ENCODE assay signal across 26 mouse cellular contexts in the genomic region with DNA sequence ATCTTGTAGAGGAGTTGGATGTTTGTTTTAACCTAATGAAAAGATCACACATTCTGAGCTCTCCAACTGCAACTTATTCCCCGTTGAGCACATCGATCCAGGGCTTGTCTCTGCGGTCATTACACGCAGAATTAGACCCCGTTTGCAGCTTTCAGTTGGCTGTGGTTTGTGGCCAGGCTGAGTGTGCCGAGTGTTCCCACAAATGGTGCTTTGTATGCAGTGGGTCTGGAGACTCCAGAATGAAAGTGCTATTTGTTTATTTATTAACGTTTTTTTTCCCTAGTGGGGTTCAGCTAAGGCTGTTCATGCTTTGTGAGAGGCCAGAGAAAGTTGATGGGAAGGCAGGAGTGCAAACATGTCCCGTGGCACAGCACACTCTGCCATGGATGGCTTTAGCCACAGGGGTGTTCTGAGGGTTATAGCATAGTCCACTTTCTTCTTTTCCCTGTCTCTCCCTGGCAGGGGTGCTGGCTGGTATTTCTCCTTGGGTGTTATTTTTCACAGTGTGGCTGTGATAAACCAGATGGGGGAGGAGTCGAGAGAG.
DNase-seq lines count a peak whose midpoint lies in the region; ATAC-seq and TF ChIP-seq lines count a peak whose summit lies in the region.
"Had no signal": no experiment of that assay in that cellular context is flagged by ENCODE, and none has a peak within 500 bp of the region (broad histone marks: within the 10 kb centered on the region; RNA-seq: fewer than 3 reads in every experiment).

No protein-coding gene starts in this region.

- H3K27ac ChIP-seq in embryonic facial prominence, embryonic 12.5 days: no peak overlapping the region
- no peak overlapping the region for H3K27ac ChIP-seq in embryonic facial prominence, embryonic 10.5 days (replicated peaks)
- peak overlapping the region; percentile 66; the same call in 1 of the 2 replicates for H3K27ac ChIP-seq in limb, embryonic 12.5 days
- no peak overlapping the region for H3K27ac ChIP-seq in limb, embryonic 10.5 days
- no peak overlapping the region; the same call in 1 of the 2 replicates for H3K27ac ChIP-seq in thymus, adult 2 months (ENCODE audit: control insufficient read depth, insufficient read depth, low read length)
- H3K27ac ChIP-seq: embryonic facial prominence, embryonic 15.5 days; forebrain, embryonic 10.5 days; gastrocnemius, adult 2 months; heart, embryonic 13.5 days; hindbrain, embryonic 13.5 days had no signal

- no peak overlapping the region for H3K4me2 ChIP-seq in embryonic facial prominence, embryonic 12.5 days (replicated peaks)
- no peak overlapping the region for H3K4me2 ChIP-seq in limb, embryonic 12.5 days
- H3K4me2 ChIP-seq: embryonic facial prominence, embryonic 15.5 days; heart, embryonic 13.5 days; hindbrain, embryonic 13.5 days had no signal

- no peak for DNase-seq in embryonic facial prominence, embryonic 10.5 days (ENCODE audit: low spot score)
- DNase-seq in limb, embryonic 10.5 days (ENCODE audit: low spot score): no peak
- DNase-seq in thymus, postnatal 4 days: peak; percentile 28
- no peak for DNase-seq in thymus, adult 2 months
- DNase-seq in right cerebral cortex, adult 2 months (ENCODE audit: low spot score in 2 of 2): no peak
- DNase-seq: adrenal gland, adult 8-10 months; adrenal gland, postnatal 36 days; B cell, adult 2 months; cerebellum, adult 11 months; cerebellum, adult 8-10 months; cerebellum, postnatal 25 days; gastrocnemius, adult 2 months; gastrocnemius, postnatal 25 days; heart, postnatal 10 days; heart, postnatal 4 days had no signal

- TF ChIP-seq CTCF in thymus, adult 2 months (IDR thresholded peaks at IDR 0.05; ENCODE audit: borderline replicate concordance, control insufficient read depth, extremely low read depth, insufficient read depth, low read length, poor library complexity): no peak

- H3K27me3 ChIP-seq in embryonic facial prominence, embryonic 12.5 days: no peaks in the 10 kb centered on the region
- no peaks in the 10 kb centered on the region for H3K27me3 ChIP-seq in embryonic facial prominence, embryonic 10.5 days (replicated peaks; ENCODE audit: low read depth, poor library complexity, severe bottlenecking)
- no peaks in the 10 kb centered on the region for H3K27me3 ChIP-seq in limb, embryonic 12.5 days
- no peaks in the 10 kb centered on the region for H3K27me3 ChIP-seq in limb, embryonic 10.5 days (ENCODE audit: low read depth, poor library complexity, severe bottlenecking)
- no peaks in the 10 kb centered on the region for H3K27me3 ChIP-seq in thymus, adult 2 months (ENCODE audit: control insufficient read depth, insufficient read depth, low read length)
- H3K27me3 ChIP-seq: embryonic facial prominence, embryonic 15.5 days; heart, embryonic 13.5 days; hindbrain, embryonic 13.5 days had no signal

- no peaks in the 10 kb centered on the region for H3K36me3 ChIP-seq in embryonic facial prominence, embryonic 12.5 days
- H3K36me3 ChIP-seq in embryonic facial prominence, embryonic 10.5 days (replicated peaks): no peaks in the 10 kb centered on the region
- no peaks in the 10 kb centered on the region for H3K36me3 ChIP-seq in limb, embryonic 12.5 days
- no peaks in the 10 kb centered on the region for H3K36me3 ChIP-seq in limb, embryonic 10.5 days
- no peaks in the 10 kb centered on the region for H3K36me3 ChIP-seq in thymus, adult 2 months (ENCODE audit: control insufficient read depth, insufficient read depth, low read length)
- H3K36me3 ChIP-seq: embryonic facial prominence, embryonic 15.5 days; forebrain, embryonic 10.5 days; G1E; heart, embryonic 13.5 days; hindbrain, embryonic 13.5 days had no signal

- no peaks in the 10 kb centered on the region for H3K9me3 ChIP-seq in embryonic facial prominence, embryonic 12.5 days
- no peaks in the 10 kb centered on the region for H3K9me3 ChIP-seq in embryonic facial prominence, embryonic 10.5 days
- H3K9me3 ChIP-seq in limb, embryonic 12.5 days: no peaks in the 10 kb centered on the region
- no peaks in the 10 kb centered on the region for H3K9me3 ChIP-seq in limb, embryonic 10.5 days (replicated peaks)
- H3K9me3 ChIP-seq: embryonic facial prominence, embryonic 15.5 days; forebrain, embryonic 10.5 days; heart, embryonic 13.5 days; hindbrain, embryonic 13.5 days had no signal

- no peak for TF ChIP-seq POLR2A in thymus, adult 2 months (IDR thresholded peaks at IDR 0.05; ENCODE audit: control insufficient read depth, extremely low read depth, insufficient read depth, low read length, poor library complexity)

- WGBS in embryonic facial prominence, embryonic 12.5 days: 66% methylated on average over 9 of the region's 9 CpGs
- WGBS in embryonic facial prominence, embryonic 10.5 days: 79% methylated on average over 9 of the region's 9 CpGs
- 63% methylated on average over 9 of the region's 9 CpGs for WGBS in limb, embryonic 12.5 days
- 87% methylated on average over 9 of the region's 9 CpGs for WGBS in limb, embryonic 10.5 days
- WGBS in thymus, adult 2 months: 74% methylated on average over 9 of the region's 9 CpGs

- H3K9ac ChIP-seq in embryonic facial prominence, embryonic 12.5 days: no peak overlapping the region
- H3K9ac ChIP-seq in limb, embryonic 12.5 days (replicated peaks): no peak overlapping the region
- H3K9ac ChIP-seq: embryonic facial prominence, embryonic 15.5 days; heart, embryonic 13.5 days; hindbrain, embryonic 13.5 days had no signal

- H3K4me3 ChIP-seq in embryonic facial prominence, embryonic 12.5 days: no peak overlapping the region
- H3K4me3 ChIP-seq in embryonic facial prominence, embryonic 10.5 days: no peak overlapping the region
- no peak overlapping the region for H3K4me3 ChIP-seq in limb, embryonic 12.5 days (replicated peaks)
- no peak overlapping the region for H3K4me3 ChIP-seq in limb, embryonic 10.5 days
- H3K4me3 ChIP-seq in thymus, adult 2 months (ENCODE audit: control insufficient read depth, insufficient read depth, low read length): no peak overlapping the region
- H3K4me3 ChIP-seq: embryonic facial prominence, embryonic 15.5 days; erythroblast, embryonic 14.5 days; forebrain, embryonic 10.5 days; gastrocnemius, adult 2 months; heart, embryonic 13.5 days; hindbrain, embryonic 13.5 days had no signal

- ATAC-seq in embryonic facial prominence, embryonic 12.5 days (ENCODE audit: insufficient number of reproducible peaks, insufficient read depth, low FRiP score, low TSS enrichment): 0 out of 2 replicates have a peak, but pooled peaks have one; percentile 16
- ATAC-seq in limb, embryonic 12.5 days (ENCODE audit: insufficient number of reproducible peaks, insufficient read depth, low FRiP score, low TSS enrichment, low read depth): peak; percentile 44; the same call in 1 of the 2 replicates
- no peak for ATAC-seq in monocyte, adult 5-6 weeks (replicated peaks; ENCODE audit: insufficient number of reproducible peaks, low FRiP score, low TSS enrichment, poor library complexity, severe bottlenecking)
- ATAC-seq: CD4-positive, CD25-positive, alpha-beta regulatory T cell, adult 4 months; forebrain, embryonic 14.5 days had no signal

- no peaks in the 10 kb centered on the region for H3K4me1 ChIP-seq in embryonic facial prominence, embryonic 12.5 days
- H3K4me1 ChIP-seq in embryonic facial prominence, embryonic 10.5 days: no peaks in the 10 kb centered on the region
- no peaks in the 10 kb centered on the region for H3K4me1 ChIP-seq in limb, embryonic 12.5 days (replicated peaks)
- H3K4me1 ChIP-seq in limb, embryonic 10.5 days: no peaks in the 10 kb centered on the region
- H3K4me1 ChIP-seq in thymus, adult 2 months (replicated peaks; ENCODE audit: control insufficient read depth, insufficient read depth, low read length): no peaks in the 10 kb centered on the region
- H3K4me1 ChIP-seq: embryonic facial prominence, embryonic 15.5 days; forebrain, embryonic 10.5 days; heart, embryonic 13.5 days; hindbrain, embryonic 13.5 days had no signal
